Mouse (Mus musculus): ENCODE data around the gene Krt16. TPM values are rescaled to one million over a fixed set of nuclear protein-coding genes. Genes with fewer than 3 reads are reported as not detected.

The Krt16 gene
- polyA plus RNA-seq, 1 experiment, result not detected

- Histone ChIP-seq H3K4me3 (replicated peaks; ENCODE audit: insufficient read depth, low read depth, low read length) (no peak within 1 kb of the TSS), H3K27ac (ENCODE audit: insufficient read depth, low read length) (no peak within 1 kb of the TSS), H3K4me1 (ENCODE audit: control insufficient read depth, insufficient read depth, low read length) (no peaks in the 10 kb centered on the region), H3K27me3 (ENCODE audit: control insufficient read depth, insufficient read depth, low read length) (no peaks in the 10 kb centered on the region)
- 86% methylated on average over 7 of the region's 7 CpGs for WGBS
- DNase-seq, result no peak
- TF ChIP-seq POLR2A (IDR thresholded peaks at IDR 0.05; ENCODE audit: borderline replicate concordance, insufficient read depth, low read length) (no peak), CTCF (IDR thresholded peaks at IDR 0.05; ENCODE audit: borderline replicate concordance, insufficient read depth, low read depth, low read length) (no peak)
Measured at GRCm38 (mm10) chr11:100269821-100270332, 21.2 kb upstream of the Krt16 start, which contains the start of gene Krt42. TSS of gene Krt42 (minus strand) at chr11:100269871.

- 36% methylated on average over 13 of the region's 13 CpGs for WGBS
- H3K4me1 ChIP-seq (ENCODE audit: control insufficient read depth, insufficient read depth, low read length), result no peaks in the 10 kb centered on the region
- H3K4me3 ChIP-seq (replicated peaks; ENCODE audit: insufficient read depth, low read depth, low read length), result no peak overlapping the region
- H3K27me3 ChIP-seq (ENCODE audit: control insufficient read depth, insufficient read depth, low read length), result no peaks in the 10 kb centered on the region
- no peak for DNase-seq
- H3K27ac ChIP-seq (ENCODE audit: insufficient read depth, low read length), result no peak overlapping the region
- TF ChIP-seq CTCF (IDR thresholded peaks at IDR 0.05; ENCODE audit: borderline replicate concordance, insufficient read depth, low read depth, low read length) (no peak), POLR2A (IDR thresholded peaks at IDR 0.05; ENCODE audit: borderline replicate concordance, insufficient read depth, low read length) (no peak)
Measured at GRCm38 (mm10) chr11:100262058-100262980, 13.6 kb upstream of the Krt16 start.

GRCm38 (mm10) chr11:100261235-100261605 is 12.5 kb upstream of the Krt16 start:
- no peaks in the 10 kb centered on the region for H3K27me3 ChIP-seq (ENCODE audit: control insufficient read depth, insufficient read depth, low read length)
- H3K4me1 ChIP-seq (ENCODE audit: control insufficient read depth, insufficient read depth, low read length), result no peaks in the 10 kb centered on the region
- no peak overlapping the region for H3K27ac ChIP-seq (ENCODE audit: insufficient read depth, low read length)
- WGBS, result 86% methylated on average over 9 of the region's 9 CpGs
- no peak overlapping the region for H3K4me3 ChIP-seq (replicated peaks; ENCODE audit: insufficient read depth, low read depth, low read length)
- TF ChIP-seq POLR2A (IDR thresholded peaks at IDR 0.05; ENCODE audit: borderline replicate concordance, insufficient read depth, low read length) (no peak), CTCF (IDR thresholded peaks at IDR 0.05; ENCODE audit: borderline replicate concordance, insufficient read depth, low read depth, low read length) (no peak)
- no peak for DNase-seq

GRCm38 (mm10) chr11:100260514-100261234 is 12.0 kb upstream of the Krt16 start, which contains the start of gene Krt17:
TSS of gene Krt17 (minus strand) at chr11:100261029.
- Histone ChIP-seq H3K4me3 (replicated peaks; ENCODE audit: insufficient read depth, low read depth, low read length) (no peak within 1 kb of the TSS), H3K4me1 (ENCODE audit: control insufficient read depth, insufficient read depth, low read length) (no peaks in the 10 kb centered on the region), H3K27ac (ENCODE audit: insufficient read depth, low read length) (no peak within 1 kb of the TSS), H3K27me3 (ENCODE audit: control insufficient read depth, insufficient read depth, low read length) (no peaks in the 10 kb centered on the region)
- 68% methylated on average over 21 of the region's 21 CpGs for WGBS
- no peak for TF ChIP-seq POLR2A (IDR thresholded peaks at IDR 0.05; ENCODE audit: borderline replicate concordance, insufficient read depth, low read length)
- TF ChIP-seq CTCF (IDR thresholded peaks at IDR 0.05; ENCODE audit: borderline replicate concordance, insufficient read depth, low read depth, low read length), result no peak
- no peak for DNase-seq

DNA sequence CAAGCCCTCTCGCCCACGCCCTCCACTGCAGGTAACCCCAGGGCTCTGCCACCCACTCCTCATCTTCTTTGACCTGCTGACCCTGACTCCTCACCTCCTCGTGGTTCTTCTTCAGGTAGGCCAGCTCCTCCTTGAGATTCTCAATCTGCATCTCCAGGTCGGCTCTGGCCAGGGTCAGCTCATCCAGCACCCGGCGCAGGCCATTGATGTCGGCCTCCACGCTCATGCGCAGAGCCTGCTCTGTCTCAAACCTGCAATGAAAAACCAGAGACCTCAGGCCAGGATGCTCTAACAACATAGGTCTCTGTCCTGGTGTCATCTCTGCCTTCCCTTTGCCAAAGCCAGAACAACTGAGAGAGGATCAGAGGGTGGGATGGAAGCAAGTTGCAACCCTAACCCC is 10.4 kb upstream of the Krt16 start:
- DNase-seq, result no peak
- 89% methylated on average over 9 of the region's 9 CpGs for WGBS
- no peak overlapping the region for H3K4me3 ChIP-seq (replicated peaks; ENCODE audit: insufficient read depth, low read depth, low read length)
- H3K4me1 ChIP-seq (ENCODE audit: control insufficient read depth, insufficient read depth, low read length), result no peaks in the 10 kb centered on the region
- H3K27me3 ChIP-seq (ENCODE audit: control insufficient read depth, insufficient read depth, low read length), result no peaks in the 10 kb centered on the region
- no peak overlapping the region for H3K27ac ChIP-seq (ENCODE audit: insufficient read depth, low read length)
- no peak for TF ChIP-seq CTCF (IDR thresholded peaks at IDR 0.05; ENCODE audit: borderline replicate concordance, insufficient read depth, low read depth, low read length)
- TF ChIP-seq POLR2A (IDR thresholded peaks at IDR 0.05; ENCODE audit: borderline replicate concordance, insufficient read depth, low read length), result no peak

GRCm38 (mm10) chr11:100257967-100258366 is 9.3 kb upstream of the Krt16 start:
- DNase-seq, result no peak
- WGBS, result 94% methylated on average over 1 of the region's 1 CpGs
- Histone ChIP-seq H3K4me3 (replicated peaks; ENCODE audit: insufficient read depth, low read depth, low read length) (no peak overlapping the region), H3K27ac (ENCODE audit: insufficient read depth, low read length) (no peak overlapping the region), H3K4me1 (ENCODE audit: control insufficient read depth, insufficient read depth, low read length) (no peaks in the 10 kb centered on the region), H3K27me3 (ENCODE audit: control insufficient read depth, insufficient read depth, low read length) (no peaks in the 10 kb centered on the region)
- no peak for TF ChIP-seq CTCF (IDR thresholded peaks at IDR 0.05; ENCODE audit: borderline replicate concordance, insufficient read depth, low read depth, low read length)
- no peak for TF ChIP-seq POLR2A (IDR thresholded peaks at IDR 0.05; ENCODE audit: borderline replicate concordance, insufficient read depth, low read length)

DNA sequence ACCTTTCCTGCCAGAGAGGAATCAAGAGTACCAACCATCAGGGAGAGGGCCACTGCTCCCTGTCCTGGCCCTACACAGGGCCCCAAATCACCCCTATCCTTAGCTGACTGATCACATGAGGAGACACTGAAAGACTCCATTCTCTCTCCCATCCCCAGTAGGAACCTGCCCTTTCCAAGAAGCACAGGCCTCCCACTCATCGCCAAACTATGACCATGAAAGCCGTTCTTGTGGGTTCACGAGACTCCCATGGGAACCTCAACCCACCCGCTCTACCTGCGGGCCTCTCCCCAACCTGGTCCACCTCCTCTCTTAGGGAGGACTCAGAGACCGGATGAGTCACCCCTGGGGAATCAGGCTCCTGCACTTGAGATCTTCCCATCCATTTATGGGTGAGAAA is 6.8 kb upstream of the Krt16 start:
- Histone ChIP-seq H3K27me3 (ENCODE audit: control insufficient read depth, insufficient read depth, low read length) (no peaks in the 10 kb centered on the region), H3K4me3 (replicated peaks; ENCODE audit: insufficient read depth, low read depth, low read length) (no peak overlapping the region), H3K27ac (ENCODE audit: insufficient read depth, low read length) (no peak overlapping the region), H3K4me1 (ENCODE audit: control insufficient read depth, insufficient read depth, low read length) (no peaks in the 10 kb centered on the region)
- no peak for DNase-seq
- no peak for TF ChIP-seq POLR2A (IDR thresholded peaks at IDR 0.05; ENCODE audit: borderline replicate concordance, insufficient read depth, low read length)
- WGBS, result 94% methylated on average over 6 of the region's 6 CpGs
